Mouse (Mus musculus): ENCODE results near the gene Mchr1.

Mchr1 gene

DNA sequence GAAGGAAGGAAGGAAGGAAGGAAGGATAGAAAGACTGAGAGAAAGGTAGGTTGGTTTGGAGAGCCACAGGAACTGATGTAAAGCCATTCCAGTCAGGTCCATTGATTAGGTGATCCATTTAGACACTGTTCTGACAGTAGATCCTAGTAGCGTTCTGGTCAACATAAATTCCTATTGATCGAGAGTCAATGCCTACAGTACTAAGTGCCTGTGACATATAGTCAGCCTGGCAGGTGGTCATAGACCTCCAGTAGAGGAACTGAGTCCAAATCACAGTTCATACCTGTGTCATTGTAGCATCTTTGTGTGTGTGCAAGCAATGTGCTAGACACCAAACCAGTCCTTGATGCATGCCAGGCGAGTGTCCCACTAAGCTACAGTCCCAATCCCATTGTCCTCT lies 7.0 kb upstream of the Mchr1 start:
- no peak for DNase-seq

DNA sequence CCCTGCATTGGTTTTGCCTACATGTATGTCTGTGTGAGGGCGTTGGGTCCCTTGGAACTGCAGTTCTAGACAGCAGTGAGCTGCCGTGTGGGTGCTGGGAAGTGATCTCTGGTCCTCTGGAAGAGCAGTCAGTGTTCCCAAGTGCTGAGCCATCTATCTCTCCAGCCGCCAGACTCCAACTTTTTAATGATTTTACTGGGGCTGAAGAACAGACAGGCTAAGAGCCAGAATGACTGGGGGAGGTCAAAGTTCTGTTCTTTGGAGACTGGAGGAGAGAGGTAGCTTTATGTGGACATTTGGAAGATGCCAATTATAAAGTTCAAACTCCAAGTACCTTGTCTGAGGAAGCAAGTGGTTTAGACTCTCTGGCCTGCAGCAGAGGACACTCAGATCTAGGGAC lies 5.5 kb upstream of the Mchr1 start:
- no peak for DNase-seq

GRCm38 (mm10) chr15:81231325-81231724 lies 4.0 kb upstream of the Mchr1 start:
- no peak for DNase-seq

DNA sequence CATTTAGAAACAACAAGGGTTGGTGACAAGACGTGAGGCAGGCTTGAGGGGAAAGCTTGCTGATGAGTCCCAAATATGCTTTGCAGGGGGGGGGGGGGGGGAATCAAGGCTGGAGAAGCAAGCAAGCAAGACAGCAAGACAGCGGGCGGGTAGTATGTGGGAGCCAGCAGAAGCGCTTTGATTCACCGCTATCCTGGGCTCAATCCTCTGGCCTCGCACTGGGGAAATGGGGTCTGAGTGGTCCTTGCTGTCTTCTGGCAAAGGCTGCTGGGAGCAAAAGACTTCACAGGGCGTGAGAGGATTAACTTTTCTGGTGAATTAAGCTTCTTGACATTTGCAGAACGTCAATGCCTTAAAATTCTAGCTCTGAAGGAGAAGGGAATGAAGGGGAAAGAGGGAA lies 763 bp downstream of the Mchr1 start:
- DNase-seq: no peak

DNA sequence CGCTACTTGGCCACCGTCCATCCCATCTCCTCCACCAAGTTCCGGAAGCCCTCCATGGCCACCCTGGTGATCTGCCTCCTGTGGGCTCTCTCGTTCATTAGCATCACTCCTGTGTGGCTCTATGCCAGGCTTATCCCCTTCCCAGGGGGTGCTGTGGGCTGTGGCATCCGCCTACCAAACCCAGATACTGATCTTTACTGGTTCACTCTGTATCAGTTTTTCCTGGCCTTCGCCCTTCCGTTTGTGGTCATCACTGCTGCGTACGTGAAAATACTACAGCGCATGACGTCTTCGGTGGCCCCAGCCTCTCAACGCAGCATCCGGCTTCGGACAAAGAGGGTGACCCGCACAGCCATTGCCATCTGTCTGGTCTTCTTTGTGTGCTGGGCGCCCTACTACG lies 2.2 kb downstream of the Mchr1 start:
- no peak for DNase-seq

- DNase-seq: peak; percentile 25
These were observed 4.0 kb downstream of the Mchr1 start for GRCm38 (mm10) chr15:81239261-81239660.

DNA sequence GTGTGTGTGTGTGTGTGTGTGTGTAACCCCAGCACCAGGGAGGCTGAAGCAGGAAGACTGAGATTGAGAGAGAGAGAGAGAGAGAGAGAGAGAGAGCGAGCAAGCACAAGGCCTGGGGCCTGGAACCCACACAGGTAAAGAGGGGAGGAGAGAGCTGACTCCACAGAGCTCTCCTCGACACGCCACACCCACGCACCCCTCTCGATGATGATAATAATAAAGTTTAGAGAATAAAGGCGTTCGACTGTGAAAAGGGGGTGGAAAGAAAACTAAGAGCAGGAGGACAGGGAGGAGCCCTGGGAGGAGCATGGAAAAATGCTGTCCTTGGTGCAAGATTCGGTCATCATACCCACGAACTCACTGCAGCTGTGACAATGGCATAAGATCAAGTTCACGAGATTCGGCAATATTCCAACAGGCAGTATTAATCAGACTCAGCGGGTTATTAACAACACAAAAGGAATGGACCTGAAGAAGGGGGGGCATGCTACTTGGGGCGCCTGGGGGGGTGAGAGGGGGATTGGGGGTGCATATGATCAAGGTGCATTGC lies 4.6 kb downstream of the Mchr1 start:
- DNase-seq: no peak

DNA sequence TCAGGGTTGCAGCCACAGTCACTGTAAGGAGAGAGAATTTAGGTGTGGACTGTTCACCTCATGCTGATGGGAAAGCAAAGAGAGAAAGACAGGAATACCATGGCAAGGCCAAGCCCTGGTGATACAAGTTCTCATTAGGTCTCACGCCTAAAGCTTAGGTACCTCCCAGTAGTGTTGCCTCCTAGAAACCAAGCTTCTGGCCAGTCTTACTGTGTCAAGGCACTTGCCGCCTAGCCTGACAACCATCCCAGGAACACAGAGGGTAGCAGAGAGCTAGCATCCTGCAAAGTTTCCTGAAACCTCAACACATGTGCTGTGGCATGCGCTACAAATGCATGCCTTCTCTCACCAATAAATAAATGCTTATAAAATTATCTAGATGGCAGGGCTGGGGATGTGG lies 11.6 kb downstream of the Mchr1 start:
- no peak for DNase-seq

DNA sequence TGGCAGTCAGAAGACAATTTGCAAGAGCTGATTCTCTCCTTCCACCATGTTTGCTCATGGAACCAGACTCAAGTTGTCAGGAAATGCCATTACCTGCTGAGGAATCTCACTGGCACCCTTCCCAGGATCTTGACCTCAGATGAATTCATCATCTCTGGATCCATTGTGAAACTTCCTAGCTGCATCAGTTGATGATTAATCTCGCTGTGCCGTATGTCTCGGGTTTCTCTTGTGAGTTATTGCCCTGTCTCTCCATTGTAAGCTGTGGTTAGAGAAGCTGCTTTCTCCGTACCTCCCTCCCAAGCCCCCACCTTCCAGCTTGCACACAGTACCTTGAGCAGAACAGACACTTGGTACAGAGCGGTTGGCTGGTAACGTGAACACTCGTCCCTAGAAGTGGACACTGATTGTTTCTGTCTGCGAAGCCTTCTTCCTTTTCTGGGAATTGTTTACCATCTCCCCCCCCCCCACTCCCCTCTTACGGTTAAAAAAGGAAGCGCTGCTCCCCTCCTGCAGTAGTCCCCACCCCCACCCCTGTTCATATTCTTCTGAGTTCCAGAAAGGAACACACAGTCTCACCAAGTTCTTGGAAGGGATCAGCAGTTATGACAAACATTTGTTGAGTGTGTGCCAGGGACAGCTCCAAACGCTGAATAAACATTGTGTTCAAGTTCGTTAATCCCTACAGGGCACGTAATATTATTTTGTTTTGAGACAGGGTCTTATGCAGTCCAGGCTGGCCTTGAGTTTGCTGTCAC lies 12.5 kb downstream of the Mchr1 start:
- no peak for DNase-seq

- no peak for DNase-seq
These were observed 13.0 kb downstream of the Mchr1 start for GRCm38 (mm10) chr15:81248341-81248679.

DNA sequence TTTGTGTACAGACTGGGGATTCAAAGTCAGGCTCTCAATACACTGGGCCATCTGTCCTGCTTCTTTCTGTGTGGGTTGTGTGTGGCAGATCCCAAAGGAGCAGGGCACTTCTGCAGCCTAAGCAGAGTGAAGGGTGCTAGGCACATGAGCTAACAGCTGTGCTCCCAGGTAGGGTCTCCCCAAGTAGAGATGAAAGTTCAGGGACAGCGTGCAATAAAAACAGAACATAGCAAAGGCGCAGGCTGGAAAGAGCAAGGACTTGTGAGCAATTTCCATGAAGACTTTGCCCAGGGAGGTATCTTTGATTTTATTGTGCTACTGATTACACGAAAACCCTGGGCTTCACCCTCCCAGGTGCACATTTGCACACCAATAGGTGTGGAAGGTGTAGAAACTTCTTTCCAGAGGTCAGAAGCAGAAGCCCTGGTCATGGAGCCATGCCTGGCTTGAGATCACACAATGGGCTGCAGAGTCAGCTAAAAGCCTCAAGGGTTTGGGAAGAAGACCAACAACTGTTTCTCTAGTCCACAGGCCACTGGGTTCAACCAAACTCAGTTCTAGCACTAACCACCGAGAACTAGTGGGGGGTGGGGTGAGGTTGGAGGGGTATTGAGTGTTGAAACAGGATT lies 13.8 kb downstream of the Mchr1 start:
- no peak for DNase-seq

DNA sequence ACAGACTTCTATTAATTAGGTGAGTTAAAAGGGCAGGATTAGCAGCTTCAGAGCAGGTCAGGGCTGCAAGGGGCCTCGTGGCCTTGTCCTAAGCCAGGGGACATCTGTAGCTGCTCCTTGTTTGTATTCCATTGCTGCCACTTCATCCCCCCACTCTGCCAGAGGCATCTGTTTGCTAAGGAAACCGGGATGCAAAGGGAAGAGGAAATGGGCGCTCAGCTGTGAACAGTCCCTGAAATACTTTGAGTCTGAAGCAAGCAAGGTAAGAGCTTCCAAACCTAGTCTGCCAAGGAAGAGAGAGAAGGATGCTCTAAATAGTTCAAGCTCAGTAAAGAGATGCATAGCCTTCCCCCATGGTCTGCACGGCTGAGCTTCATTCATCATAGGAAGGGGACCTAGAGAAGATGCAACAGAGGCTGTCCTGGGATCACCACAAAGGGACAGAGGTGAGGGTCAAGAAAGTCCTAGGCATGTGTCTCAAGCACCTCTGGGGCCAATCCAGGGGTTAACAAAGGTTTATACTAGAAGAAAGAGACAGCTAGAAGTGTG lies 17.4 kb downstream of the Mchr1 start:
- no peak for DNase-seq

DNA sequence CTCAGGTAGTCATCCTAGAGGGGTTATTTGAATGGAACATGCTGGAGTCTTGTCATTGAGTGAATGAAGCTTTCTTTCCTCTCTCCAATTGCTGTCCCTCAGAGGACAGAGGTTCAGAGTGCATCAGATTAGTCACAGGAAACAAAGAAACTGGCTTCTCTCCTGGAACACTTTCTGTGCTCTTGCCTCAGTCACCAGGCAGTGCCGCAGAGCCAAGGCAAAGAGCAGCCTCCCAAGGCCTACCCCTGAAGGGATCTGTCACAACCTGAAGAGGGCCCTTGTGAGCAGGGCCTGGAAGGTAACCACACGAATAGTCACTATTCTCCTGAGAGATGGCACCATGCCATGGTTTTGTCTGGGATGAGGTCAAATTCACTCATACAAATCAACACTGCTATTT lies 18.3 kb downstream of the Mchr1 start:
- no peak for DNase-seq

GRCm38 (mm10) chr15:81254113-81254640 lies 18.9 kb downstream of the Mchr1 start:
- no peak for DNase-seq

- DNase-seq: no peak
These were observed 19.8 kb downstream of the Mchr1 start for GRCm38 (mm10) chr15:81255063-81255462.

DNA sequence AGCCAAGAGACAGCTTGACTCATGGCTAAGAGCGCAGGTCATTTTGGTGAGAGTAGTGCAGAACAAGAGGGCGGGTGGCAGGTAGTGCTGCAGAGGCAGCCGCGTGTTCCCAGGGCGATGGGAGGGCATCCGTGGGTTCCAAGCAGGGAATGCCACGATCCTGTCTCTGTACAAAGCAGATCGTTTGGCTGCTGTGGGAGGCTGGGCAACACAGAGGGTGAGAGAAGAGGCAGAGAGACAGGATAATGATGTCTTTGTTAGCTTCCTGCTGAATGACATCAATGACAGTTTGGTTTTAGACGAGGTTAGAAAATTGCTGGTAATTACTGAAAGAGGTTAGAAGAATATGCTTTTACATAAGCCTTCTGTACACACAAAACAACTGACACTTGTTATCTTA lies 23.0 kb downstream of the Mchr1 start:
- DNase-seq: no peak

DNA sequence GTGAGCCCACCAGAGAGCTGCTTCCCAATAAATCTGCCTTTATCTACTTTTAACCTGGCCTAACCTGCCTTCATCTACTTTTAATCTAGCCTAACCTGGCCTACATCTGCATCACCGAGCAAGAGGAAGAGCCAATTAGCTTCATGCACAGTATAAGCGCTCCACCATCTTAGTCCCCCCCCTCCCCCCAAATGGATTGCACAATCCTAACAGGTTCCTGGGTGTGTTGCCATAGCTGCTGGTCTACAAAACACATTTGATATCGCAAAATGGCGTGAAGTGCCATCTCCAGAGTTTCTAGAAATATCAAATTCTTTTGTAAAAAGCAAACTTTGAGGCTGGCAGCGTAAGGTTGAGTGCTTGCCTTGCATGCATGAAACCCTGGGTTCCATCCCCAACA lies 24.0 kb downstream of the Mchr1 start:
- no peak for DNase-seq

DNA sequence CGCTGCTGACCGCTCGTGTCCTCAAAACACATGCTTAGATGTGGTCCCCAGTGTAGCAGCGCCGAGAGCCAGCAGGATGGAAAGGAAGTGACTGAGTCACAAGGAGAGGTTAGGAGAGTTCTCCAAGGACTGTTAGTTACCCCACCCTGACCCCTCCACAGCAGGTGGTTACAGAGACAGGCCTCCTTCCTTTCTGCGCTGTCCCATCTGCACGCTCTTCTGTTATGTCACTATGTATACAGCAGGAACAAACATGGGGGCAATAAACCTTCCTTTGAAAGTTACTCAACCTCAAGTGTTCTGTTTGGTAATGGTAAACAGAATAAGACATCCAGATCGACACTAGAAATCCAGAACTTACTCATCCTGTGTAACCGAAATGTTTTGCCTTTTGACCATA lies 24.9 kb downstream of the Mchr1 start:
- no peak for DNase-seq

DNA sequence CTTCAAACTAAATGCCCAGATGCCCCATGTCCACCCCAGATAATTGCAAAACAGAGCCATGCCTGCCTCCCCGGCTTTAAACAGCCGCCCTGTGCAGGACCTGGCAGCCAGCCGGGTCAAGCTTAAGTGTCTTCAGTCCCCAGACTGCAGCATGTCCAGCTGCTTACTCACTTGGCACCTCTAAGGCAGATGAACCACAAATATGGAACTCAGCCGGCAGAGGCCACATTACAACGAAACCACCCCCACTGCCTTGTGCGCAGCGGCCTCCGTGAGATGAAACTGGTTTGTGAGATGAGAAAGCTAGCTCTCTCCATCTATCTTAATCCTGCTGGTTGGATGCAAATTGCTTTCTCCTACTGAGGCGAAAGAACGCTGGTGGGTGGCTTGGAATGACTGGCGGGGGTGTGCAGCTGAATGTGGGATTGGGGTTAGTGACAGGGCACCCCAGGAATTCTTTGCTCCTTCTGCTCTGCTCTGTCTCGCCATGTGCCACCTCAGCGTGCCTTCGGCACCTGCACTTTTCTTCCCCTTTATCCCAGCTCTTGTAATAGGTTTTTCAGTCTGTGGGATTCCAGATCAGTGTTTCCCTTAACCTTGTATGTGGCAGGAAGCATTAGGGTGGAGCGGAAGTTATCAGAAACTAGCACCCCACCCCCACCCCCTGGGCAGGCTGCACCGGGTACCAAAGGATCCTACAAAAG lies 29.2 kb downstream of the Mchr1 start:
- no peak for DNase-seq

GRCm38 (mm10) chr15:81267416-81267815 lies 32.1 kb downstream of the Mchr1 start:
- no peak for DNase-seq

GRCm38 (mm10) chr15:81272305-81273053 lies 37.2 kb downstream of the Mchr1 start:
- no peak for DNase-seq

DNA sequence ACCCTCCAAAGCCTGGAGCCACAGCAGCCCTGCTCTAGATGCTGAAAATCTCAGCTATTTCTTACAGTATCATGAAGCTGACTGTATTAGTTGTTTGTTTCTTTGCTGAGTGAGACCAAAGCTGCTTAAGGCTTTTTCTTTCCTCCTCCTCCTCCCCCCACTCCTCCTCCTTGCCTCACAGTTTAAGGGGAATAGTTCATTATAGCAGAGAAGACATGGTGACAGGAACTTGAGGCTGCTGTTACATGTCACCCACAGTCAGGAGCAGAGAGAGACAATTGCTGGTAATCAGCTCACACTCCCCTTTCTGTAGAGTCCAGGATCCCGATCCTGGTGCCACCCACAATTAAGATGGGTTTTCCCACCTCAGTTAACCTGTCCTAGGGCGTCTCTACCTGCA lies 38.1 kb downstream of the Mchr1 start:
- DNase-seq: no peak

GRCm38 (mm10) chr15:81277928-81278327 lies 42.6 kb downstream of the Mchr1 start:
- no peak for DNase-seq

Data from liver (tissue).